Mouse (Mus musculus) neural tube, embryonic 14.5 days (tissue): ENCODE data around the gene Crls1. TPM values are rescaled to one million over a fixed set of nuclear protein-coding genes. Genes with fewer than 3 reads are reported as not detected.

ENCODE experiments used
- ATAC-seq: fragments of 200-750 bp; cut with Nextera tagmentation; 2 replicates; pipeline ENCODE4 v1.8.0; 2017; ENCODE audit warnings: low read depth, mild to moderate bottlenecking, moderate TSS enrichment, moderate library complexity
- H3K27ac ChIP-seq: fragments of 300-500 bp; sonication (generic); 2 replicates; pipeline ENCODE4 v1.5.1; 2014; ENCODE audit warnings: low read depth, mild to moderate bottlenecking, control low read depth, low read length, moderate library complexity, mixed read lengths
- H3K27me3 ChIP-seq: fragments of 300-500 bp; sonication (generic); 2 replicates; pipeline ENCODE4 v1.6.1; 2014; ENCODE audit warnings: low read length; ENCODE audit not compliant: control insufficient read depth, insufficient read depth
- H3K36me3 ChIP-seq: fragments of 300-500 bp; sonication (generic); 2 replicates; pipeline ENCODE4 v1.6.1; 2014; ENCODE audit warnings: low read length, mixed read lengths; ENCODE audit not compliant: control insufficient read depth, insufficient read depth
- H3K4me1 ChIP-seq: fragments of 300-500 bp; sonication (generic); 2 replicates; pipeline ENCODE4 v1.6.1; 2014; ENCODE audit warnings: low read length; ENCODE audit not compliant: control insufficient read depth, insufficient read depth
- H3K4me2 ChIP-seq: fragments of 300-500 bp; sonication (generic); 2 replicates; pipeline ENCODE4 v1.6.1; 2014; ENCODE audit warnings: mild to moderate bottlenecking, low read depth, low read length, control low read depth
- H3K4me3 ChIP-seq: fragments of 300-500 bp; sonication (generic); 2 replicates; pipeline ENCODE4 v1.5.1; 2014; ENCODE audit warnings: low read depth, low read length, control low read depth, mixed read lengths
- H3K9ac ChIP-seq: fragments of 300-500 bp; sonication (generic); replicated peaks from 2 replicates; pipeline ENCODE4 v1.6.1; 2014; ENCODE audit warnings: low read depth, mild to moderate bottlenecking, control low read depth, low read length, mixed read lengths
- H3K9me3 ChIP-seq: fragments of 300-500 bp; sonication (generic); 2 replicates; pipeline ENCODE4 v1.6.1; 2016; ENCODE audit warnings: low read length; ENCODE audit not compliant: control insufficient read depth
- WGBS: fragments of 180-500 bp; shearing (Covaris S2); extraction: QIAGEN DNeasy Blood & Tissue Kit; methylation state at CpG from one replicate; pipeline ENCODE4 v1.1.7; 2014; 5-methylcytosine and 5-hydroxymethylcytosine counted together
- polyA plus RNA-seq: library from polyadenylated mRNA; unstranded; fragments of >200 nt; fragmentation: Nextera tagmentation; extraction: Ambion mirVana; gene quantifications from 2 replicates; pipeline ENCODE4 v1.2.1, GENCODE M21; 2014

Crls1 gene
- polyA plus RNA-seq, 1 experiment from 2014 or later, result 11.3 TPM

DNA sequence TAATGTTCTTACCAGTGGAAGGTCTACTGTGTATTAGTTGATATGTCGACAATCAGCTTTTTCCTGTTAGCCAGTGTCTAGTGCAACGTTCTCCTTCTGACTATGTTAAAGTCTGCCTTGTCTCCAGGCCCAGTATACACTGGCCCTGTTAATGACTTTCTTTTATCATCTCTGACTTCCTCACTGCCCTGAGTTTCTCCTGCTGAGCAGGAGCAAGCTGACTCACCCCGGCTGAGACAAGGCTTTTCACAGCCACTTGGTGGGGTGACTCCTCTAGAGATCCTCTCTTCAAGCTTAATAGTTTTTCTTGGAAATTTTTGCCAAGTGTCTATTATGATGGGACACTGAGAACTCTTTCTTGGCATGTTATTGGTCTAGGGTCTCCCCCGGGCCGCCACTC, 9.9 kb downstream of the Crls1 start:
- Histone ChIP-seq H3K9ac (no peak overlapping the region), H3K36me3 (peaks cover 6% of the 10 kb centered on the region; the same call in 1 of the 2 replicates), H3K27me3 (no peaks in the 10 kb centered on the region), H3K9me3 (no peaks in the 10 kb centered on the region), H3K4me2 (no peak overlapping the region), H3K4me1 (no peaks in the 10 kb centered on the region), H3K27ac (no peak overlapping the region), H3K4me3 (no peak overlapping the region)
- 83% methylated on average over 5 of the region's 5 CpGs for WGBS
- ATAC-seq, result no peak

DNA sequence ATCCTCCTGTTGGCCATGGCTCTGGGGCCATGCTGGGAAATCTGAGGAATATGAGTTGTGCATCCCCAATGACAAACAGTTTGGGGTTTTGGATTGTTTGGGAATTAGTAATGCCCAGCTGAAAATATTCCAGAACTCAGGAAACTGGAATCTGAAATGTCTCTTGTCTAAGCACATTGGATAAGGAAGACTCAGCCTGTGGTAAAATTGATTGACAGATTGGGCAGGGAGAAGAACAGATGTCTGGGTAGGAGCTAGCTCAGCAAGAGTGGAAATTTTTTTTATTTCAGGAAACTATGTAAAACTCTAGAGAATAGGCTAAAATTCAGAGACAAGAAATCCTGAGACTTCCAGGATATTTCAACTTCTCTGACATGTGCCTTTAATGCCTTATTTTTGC, 14.0 kb downstream of the Crls1 start:
- peaks cover 6% of the 10 kb centered on the region; the same call in 1 of the 2 replicates for H3K36me3 ChIP-seq
- no peak overlapping the region for H3K9ac ChIP-seq
- ATAC-seq, result no peak
- no peaks in the 10 kb centered on the region for H3K4me1 ChIP-seq
- H3K27ac ChIP-seq, result no peak overlapping the region
- no peaks in the 10 kb centered on the region for H3K27me3 ChIP-seq
- H3K4me3 ChIP-seq, result no peak overlapping the region
- H3K9me3 ChIP-seq, result no peaks in the 10 kb centered on the region
- H3K4me2 ChIP-seq, result no peak overlapping the region

DNA sequence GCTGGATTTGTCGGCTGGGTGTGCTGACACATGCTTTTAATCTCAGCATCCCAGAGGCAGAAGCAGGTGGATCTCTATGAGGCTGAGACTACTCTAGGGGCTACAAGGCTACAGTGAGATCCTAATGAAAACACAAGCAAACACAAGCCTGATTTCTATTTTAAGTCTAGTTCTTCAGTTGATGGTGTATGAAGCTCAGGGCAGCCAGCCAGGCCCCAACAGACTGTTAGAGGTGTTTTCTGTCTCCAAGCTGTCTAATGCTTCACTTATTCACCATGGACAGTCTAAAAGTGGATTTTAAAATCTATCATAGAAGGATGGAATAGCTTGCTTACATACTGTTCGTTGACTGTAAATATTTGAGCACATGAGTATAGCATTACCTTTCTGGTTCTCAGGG, 15.0 kb downstream of the Crls1 start:
- Histone ChIP-seq H3K4me1 (no peaks in the 10 kb centered on the region), H3K36me3 (peaks cover 6% of the 10 kb centered on the region; the same call in 1 of the 2 replicates), H3K4me3 (no peak overlapping the region), H3K9ac (no peak overlapping the region), H3K9me3 (no peaks in the 10 kb centered on the region), H3K4me2 (no peak overlapping the region), H3K27me3 (no peaks in the 10 kb centered on the region), H3K27ac (no peak overlapping the region)
- WGBS, result 90% methylated on average over 2 of the region's 2 CpGs
- no peak for ATAC-seq

DNA sequence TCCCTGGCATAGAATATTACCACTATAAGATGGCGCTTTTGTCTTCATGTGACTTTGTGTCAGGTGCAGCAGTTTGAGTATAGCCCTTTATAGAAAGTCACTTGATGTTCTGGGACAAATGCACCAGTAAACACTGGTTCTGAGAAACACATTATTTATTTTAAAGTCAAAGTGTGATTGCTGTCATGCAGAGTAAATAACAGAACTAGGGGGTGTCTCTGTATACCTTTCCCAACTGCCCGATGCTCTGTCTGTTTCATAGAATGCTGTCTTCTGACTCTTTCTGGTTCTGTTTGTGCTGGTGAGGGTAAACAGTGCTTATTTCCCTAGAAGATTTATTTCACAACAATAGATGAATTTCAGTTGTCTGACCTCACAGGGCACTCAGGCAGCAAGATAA, 16.9 kb downstream of the Crls1 start:
- Histone ChIP-seq H3K9me3 (no peaks in the 10 kb centered on the region), H3K4me3 (no peak overlapping the region), H3K4me1 (no peaks in the 10 kb centered on the region), H3K9ac (no peak overlapping the region), H3K27ac (no peak overlapping the region), H3K4me2 (no peak overlapping the region), H3K27me3 (no peaks in the 10 kb centered on the region), H3K36me3 (peaks cover 6% of the 10 kb centered on the region; the same call in 1 of the 2 replicates)
- WGBS, result 95% methylated on average over 2 of the region's 2 CpGs
- ATAC-seq, result no peak

DNA sequence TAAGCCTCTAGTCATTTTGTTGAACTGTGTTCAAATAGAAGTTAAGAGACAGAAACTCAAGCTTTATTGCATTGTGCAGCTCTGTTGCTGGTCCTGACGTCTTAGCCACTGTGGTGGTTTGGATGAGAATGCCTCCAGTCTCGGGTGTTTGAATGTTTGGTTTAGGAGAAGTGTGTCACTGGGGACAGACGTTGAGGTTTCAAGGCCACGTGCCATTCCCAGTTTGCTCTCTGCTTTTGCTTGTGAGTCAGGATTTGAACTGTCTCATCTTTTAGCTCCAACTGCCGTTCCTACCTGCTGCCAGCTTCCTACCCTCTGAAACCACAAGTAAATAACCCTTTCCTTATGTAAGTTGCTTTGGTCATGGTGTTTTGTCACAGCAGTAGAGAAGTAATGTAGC, 21.1 kb downstream of the Crls1 start:
- Histone ChIP-seq H3K4me2 (no peak overlapping the region), H3K4me1 (no peaks in the 10 kb centered on the region), H3K9me3 (no peaks in the 10 kb centered on the region), H3K36me3 (peaks cover 6% of the 10 kb centered on the region; the same call in 1 of the 2 replicates), H3K27me3 (no peaks in the 10 kb centered on the region), H3K9ac (no peak overlapping the region), H3K4me3 (no peak overlapping the region), H3K27ac (no peak overlapping the region)
- ATAC-seq, result no peak
- 80% methylated on average over 5 of the region's 5 CpGs for WGBS

DNA sequence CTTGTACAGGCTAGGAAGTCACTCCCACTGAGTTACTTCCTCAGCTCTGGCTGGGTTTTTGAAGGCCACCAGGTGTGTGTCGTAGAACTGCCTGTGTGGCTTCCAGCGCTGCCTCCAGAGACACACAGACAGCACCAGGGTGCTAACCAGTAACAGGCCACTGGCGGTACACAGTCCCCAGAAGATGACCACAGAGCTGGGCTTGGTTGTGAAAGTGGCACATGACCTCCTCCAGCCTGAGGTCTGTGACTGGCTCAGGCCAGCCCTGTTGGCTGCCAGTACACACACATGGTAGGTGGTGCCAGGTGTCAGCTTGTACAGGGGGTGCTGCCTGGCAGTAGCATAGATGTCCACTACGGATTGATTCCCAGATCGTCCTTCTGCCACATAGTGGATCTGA, 23.2 kb downstream of the Crls1 start:
- Histone ChIP-seq H3K9me3 (no peaks in the 10 kb centered on the region), H3K27me3 (no peaks in the 10 kb centered on the region), H3K4me1 (no peaks in the 10 kb centered on the region), H3K9ac (no peak overlapping the region), H3K27ac (no peak overlapping the region), H3K36me3 (peaks cover 3% of the 10 kb centered on the region; the same call in 1 of the 2 replicates), H3K4me2 (no peak overlapping the region), H3K4me3 (no peak overlapping the region)
- WGBS, result 91% methylated on average over 5 of the region's 5 CpGs
- ATAC-seq, result no peak

DNA sequence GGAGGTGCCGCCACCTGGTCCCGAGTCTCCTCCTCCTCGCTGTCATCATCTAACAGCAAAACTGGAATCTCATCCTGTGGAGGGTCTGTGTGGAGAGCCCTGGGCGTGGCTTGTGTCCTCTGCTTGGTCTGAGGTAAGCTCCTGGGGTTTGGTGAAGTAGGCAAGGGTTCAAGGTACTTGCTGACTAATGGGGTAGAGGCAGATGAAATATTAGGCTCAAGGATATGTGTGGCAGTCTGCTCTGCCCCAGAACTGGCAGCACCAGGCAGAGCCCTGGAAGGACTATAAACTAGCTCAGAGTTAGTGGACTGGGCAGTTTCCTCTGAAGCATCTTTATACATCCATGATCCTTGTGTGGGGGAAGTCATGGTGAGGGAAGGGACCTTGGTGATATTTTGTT, 23.8 kb downstream of the Crls1 start:
- Histone ChIP-seq H3K9me3 (no peaks in the 10 kb centered on the region), H3K9ac (no peak overlapping the region), H3K27me3 (no peaks in the 10 kb centered on the region), H3K4me2 (no peak overlapping the region), H3K27ac (no peak overlapping the region), H3K4me3 (no peak overlapping the region), H3K4me1 (no peaks in the 10 kb centered on the region), H3K36me3 (no peaks in the 10 kb centered on the region)
- 86% methylated on average over 4 of the region's 4 CpGs for WGBS
- no peak for ATAC-seq

DNA sequence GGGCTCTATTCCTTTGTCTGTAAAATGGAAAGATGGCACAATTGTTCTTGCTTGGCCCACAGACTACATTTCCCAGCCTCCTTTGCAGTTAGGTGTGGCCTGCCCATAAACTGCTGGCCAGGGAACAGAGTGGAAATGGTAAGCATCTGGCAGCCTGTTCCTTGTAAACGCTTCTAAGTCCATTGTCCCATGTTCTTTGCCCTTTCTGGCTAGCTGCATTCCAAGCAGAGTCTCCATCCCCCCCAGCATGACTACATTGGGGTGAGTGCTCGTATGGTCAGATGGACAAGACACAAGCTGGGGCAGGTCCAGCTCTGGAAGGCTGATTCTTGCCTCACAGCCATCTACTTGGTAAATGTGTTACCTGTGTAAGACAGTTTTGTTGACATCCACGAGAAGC, 25.2 kb downstream of the Crls1 start:
- H3K36me3 ChIP-seq, result no peaks in the 10 kb centered on the region
- H3K4me2 ChIP-seq, result no peak overlapping the region
- no peaks in the 10 kb centered on the region for H3K4me1 ChIP-seq
- H3K27ac ChIP-seq, result no peak overlapping the region
- WGBS, result 84% methylated on average over 3 of the region's 3 CpGs
- no peak overlapping the region for H3K9ac ChIP-seq
- no peaks in the 10 kb centered on the region for H3K27me3 ChIP-seq
- H3K9me3 ChIP-seq, result no peaks in the 10 kb centered on the region
- no peak for ATAC-seq
- no peak overlapping the region for H3K4me3 ChIP-seq

DNA sequence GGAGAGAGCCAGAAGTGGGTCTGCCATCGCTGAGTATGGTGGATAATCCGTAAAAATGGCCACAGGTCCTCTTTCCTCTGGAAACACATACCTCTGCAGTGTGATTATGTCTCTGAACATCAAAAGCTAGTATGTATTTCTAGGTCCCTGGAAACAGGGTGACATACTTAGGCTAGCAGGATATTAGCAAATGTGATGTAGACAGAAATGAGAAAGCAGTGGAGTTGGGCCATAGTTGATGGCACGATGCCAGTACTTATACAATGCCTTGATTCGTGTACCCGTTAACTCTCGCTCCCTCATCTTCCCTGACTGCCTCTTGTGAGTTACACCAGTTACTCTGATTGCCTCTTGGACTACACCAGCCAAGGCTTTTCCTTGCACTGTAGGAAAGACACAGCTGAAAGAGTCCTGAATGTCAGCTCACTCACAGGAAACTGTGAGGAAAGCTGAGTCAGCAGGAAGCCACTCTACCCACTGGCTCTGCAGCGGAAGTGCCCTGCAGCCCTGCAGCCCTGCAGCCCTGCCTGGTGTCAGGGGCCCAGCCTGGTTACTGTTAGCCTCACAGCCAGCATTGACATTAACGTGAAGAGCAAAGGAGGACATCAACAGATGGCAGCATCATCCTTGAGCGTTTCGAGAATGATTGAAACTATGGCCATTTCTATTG, 27.3 kb downstream of the Crls1 start:
- H3K4me3 ChIP-seq, result no peak overlapping the region
- peaks cover 8% of the 10 kb centered on the region for H3K27me3 ChIP-seq
- no peak overlapping the region for H3K9ac ChIP-seq
- H3K36me3 ChIP-seq, result no peaks in the 10 kb centered on the region
- no peak for ATAC-seq
- no peaks in the 10 kb centered on the region for H3K4me1 ChIP-seq
- 82% methylated on average over 10 of the region's 10 CpGs for WGBS
- H3K27ac ChIP-seq, result no peak overlapping the region
- H3K9me3 ChIP-seq, result no peaks in the 10 kb centered on the region
- no peak overlapping the region for H3K4me2 ChIP-seq
